In genomic region chr4:153552483-153552882, GRCm38 (mm10) we compare ENCODE assay signal across 13 mouse cellular contexts.
"Had no signal": no experiment of that assay in that cellular context is flagged by ENCODE, and none has a peak within 500 bp of the region (broad histone marks: within the 10 kb centered on the region; RNA-seq: fewer than 3 reads in every experiment).

No protein-coding gene starts in this region.

- H3K27ac ChIP-seq: kidney, embryonic 15.5 days; limb, embryonic 13.5 days; liver, embryonic 15.5 days had no signal

- H3K9ac ChIP-seq: kidney, embryonic 15.5 days; limb, embryonic 13.5 days; liver, embryonic 15.5 days; lung, embryonic 14.5 days had no signal

- H3K4me2 ChIP-seq: kidney, embryonic 15.5 days; limb, embryonic 13.5 days; liver, embryonic 15.5 days; lung, embryonic 14.5 days had no signal

- H3K4me3 ChIP-seq: kidney, embryonic 15.5 days; limb, embryonic 13.5 days; liver, embryonic 15.5 days; myocyte had no signal

- DNase-seq: kidney, adult 2 months; kidney, postnatal 14 days; left cerebral cortex, postnatal 4 days; lung, embryonic 14.5 days; lung, postnatal 10 days; lung, postnatal 4 days; right cerebral cortex, adult 18-20 months; right cerebral cortex, postnatal 25 days; thymus, postnatal 36 days had no signal

- H3K36me3 ChIP-seq: kidney, embryonic 15.5 days; limb, embryonic 13.5 days; liver, embryonic 15.5 days had no signal

- H3K4me1 ChIP-seq: kidney, embryonic 15.5 days; limb, embryonic 13.5 days; liver, embryonic 15.5 days had no signal

- H3K27me3 ChIP-seq: kidney, embryonic 15.5 days; liver, embryonic 15.5 days had no signal

- H3K9me3 ChIP-seq: kidney, embryonic 15.5 days; limb, embryonic 13.5 days; liver, embryonic 15.5 days had no signal
